Mouse (Mus musculus): ENCODE measurements around the gene H3f3a. TPM values are rescaled to one million over a fixed set of nuclear protein-coding genes. Genes with fewer than 3 reads are reported as not detected.

The H3f3a gene
- polyA plus RNA-seq, 1 experiment from 2014 or later = 2,745 TPM

Other genes starting within 250 kb of the H3f3a start
- gene Parp1, start 245.0 kb downstream of the H3f3a start, polyA plus RNA-seq (2015; fragmentation: Nextera tagmentation; extraction: Ambion mirVana) = 89.1 and 93.8 TPM in 2 replicates
- gene Lin9, start 172.8 kb downstream of the H3f3a start, polyA plus RNA-seq (2015; fragmentation: Nextera tagmentation; extraction: Ambion mirVana) = 8.3 and 10.9 TPM in 2 replicates
- gene Mixl1, start 116.9 kb downstream of the H3f3a start, polyA plus RNA-seq (2015; fragmentation: Nextera tagmentation; extraction: Ambion mirVana) = 0.08 TPM in 1 of 2 replicates, not detected in the other
- gene Acbd3, start 87.9 kb downstream of the H3f3a start, polyA plus RNA-seq (2015; fragmentation: Nextera tagmentation; extraction: Ambion mirVana) = 23.5 and 24.4 TPM in 2 replicates
- 28.0 and 30.8 TPM in 2 replicates for gene Sde2, start 37.2 kb upstream of the H3f3a start, polyA plus RNA-seq (2015; fragmentation: Nextera tagmentation; extraction: Ambion mirVana)
- gene Lefty2, start 79.2 kb upstream of the H3f3a start, polyA plus RNA-seq (2015; fragmentation: Nextera tagmentation; extraction: Ambion mirVana) = 1.9 and 3.0 TPM in 2 replicates
- gene Pycr2, start 90.3 kb upstream of the H3f3a start, polyA plus RNA-seq (2015; fragmentation: Nextera tagmentation; extraction: Ambion mirVana) = 73.7 and 80.6 TPM in 2 replicates
- gene Lefty1, start 121.1 kb upstream of the H3f3a start, polyA plus RNA-seq (2015; fragmentation: Nextera tagmentation; extraction: Ambion mirVana) = 0.22 and 0.23 TPM in 2 replicates
- gene Tmem63a, start 128.4 kb upstream of the H3f3a start, polyA plus RNA-seq (2015; fragmentation: Nextera tagmentation; extraction: Ambion mirVana) = 2.5 and 5.4 TPM in 2 replicates
- 7.4 and 7.6 TPM in 2 replicates for gene Ephx1, start 207.0 kb upstream of the H3f3a start, polyA plus RNA-seq (2015; fragmentation: Nextera tagmentation; extraction: Ambion mirVana)
- 0.10 and 0.13 TPM in 2 replicates for gene 9130409I23Rik, start 237.3 kb upstream of the H3f3a start, polyA plus RNA-seq (2015; fragmentation: Nextera tagmentation; extraction: Ambion mirVana)